Mouse (Mus musculus) limb, embryonic 14.5 days (tissue): ENCODE results near the gene Rcc1l. TPM values are rescaled to one million over a fixed set of nuclear protein-coding genes. Genes with fewer than 3 reads are reported as not detected.

Experiments used
- ATAC-seq: fragments of 200-750 bp; cut with Nextera tagmentation; 2 replicates; pipeline ENCODE4 v1.8.0; 2017; ENCODE audit warnings: low read depth, moderate number of reproducible peaks, moderate TSS enrichment; ENCODE audit not compliant: low FRiP score
- DNase-seq: peaks from one replicate; pipeline ENCODE4 v3.0.0-alpha.2; 2015; ENCODE audit warnings: low spot score
- H3K27ac ChIP-seq: fragments of 300-500 bp; sonication (generic); replicated peaks from 2 replicates; pipeline ENCODE4 v1.5.1; 2014; ENCODE audit warnings: low read depth, mild to moderate bottlenecking, low read length, moderate library complexity, mixed read lengths
- H3K27me3 ChIP-seq: fragments of 300-500 bp; sonication (generic); 2 replicates; pipeline ENCODE4 v1.6.1; 2014; ENCODE audit warnings: low read length, mixed read lengths; ENCODE audit not compliant: control insufficient read depth, insufficient read depth
- H3K36me3 ChIP-seq: fragments of 300-500 bp; sonication (generic); 2 replicates; pipeline ENCODE4 v1.6.1; 2014; ENCODE audit warnings: mild to moderate bottlenecking, low read length, moderate library complexity, mixed read lengths; ENCODE audit not compliant: control insufficient read depth, insufficient read depth
- H3K4me1 ChIP-seq: fragments of 300-500 bp; sonication (generic); 2 replicates; pipeline ENCODE4 v1.6.1; 2014; ENCODE audit warnings: antibody characterized with exemption, low read length, mixed read lengths; ENCODE audit not compliant: control insufficient read depth, insufficient read depth
- H3K4me2 ChIP-seq: fragments of 300-500 bp; sonication (generic); replicated peaks from 2 replicates; pipeline ENCODE4 v1.6.1; 2014; ENCODE audit warnings: low read depth, mild to moderate bottlenecking, low read length, moderate library complexity; ENCODE audit not compliant: severe bottlenecking
- H3K4me3 ChIP-seq: fragments of 300-500 bp; sonication (generic); replicated peaks from 2 replicates; pipeline ENCODE4 v1.5.1; 2014; ENCODE audit warnings: low read length
- H3K9ac ChIP-seq: fragments of 300-500 bp; sonication (generic); 2 replicates; pipeline ENCODE4 v1.6.1; 2014; ENCODE audit warnings: mild to moderate bottlenecking, low read depth, low read length, moderate library complexity; ENCODE audit not compliant: severe bottlenecking
- H3K9me3 ChIP-seq: fragments of 300-500 bp; sonication (generic); 2 replicates; pipeline ENCODE4 v1.6.1; 2016; ENCODE audit warnings: low read length; ENCODE audit not compliant: control insufficient read depth
- POLR2A ChIP-seq: fragments of 200-500 bp; IDR thresholded peaks from 2 replicates; pipeline ENCODE4 v1.8.0; 2012; ENCODE audit warnings: inconsistent platforms, mild to moderate bottlenecking, moderate library complexity, borderline replicate concordance; ENCODE audit not compliant: insufficient read depth, insufficient read length; ENCODE audit errors: extremely low read depth
- WGBS: fragments of 180-500 bp; shearing (Covaris S2); extraction: QIAGEN DNeasy Blood & Tissue Kit; methylation state at CpG from one replicate; pipeline ENCODE4 v1.1.7; 2014; 5-methylcytosine and 5-hydroxymethylcytosine counted together
- polyA plus RNA-seq, 2 experiments: library from polyadenylated mRNA; depleted of rRNA in 1 of 2; stranded (reverse) in 1 of 2; unstranded in 1 of 2; fragments of >200 nt; fragmentation: Nextera tagmentation in 1 of 2; extraction: Ambion mirVana in 1 of 2; gene quantifications; 2 replicates each; pipeline versions ENCODE4 v1.2.1 to v1.2.3; 2012 to 2014

The Rcc1l gene
- polyA plus RNA-seq, 2 experiments = 24.7 to 30.1 TPM

DNA sequence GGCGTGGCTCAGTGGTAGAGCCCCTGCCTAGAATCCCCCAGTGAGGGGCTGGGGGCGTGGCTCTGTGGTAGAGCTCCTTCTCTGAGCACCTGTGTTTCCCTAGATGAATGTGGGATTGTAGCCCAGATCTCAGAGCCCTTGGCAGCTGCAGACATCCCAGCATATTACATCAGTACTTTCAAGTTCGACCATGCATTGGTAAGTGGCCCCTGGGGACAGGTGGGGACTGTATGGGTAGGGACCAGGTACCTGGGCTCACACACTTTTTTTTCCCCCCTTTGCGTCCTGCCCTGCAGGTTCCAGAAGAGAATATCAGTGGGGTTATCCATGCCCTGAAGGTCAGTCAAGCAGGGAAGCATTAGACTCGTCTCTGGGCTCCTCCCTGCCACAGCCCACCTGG, 38.6 kb downstream of the Rcc1l start:
- Histone ChIP-seq H3K9me3 (no peaks in the 10 kb centered on the region), H3K9ac (no peak overlapping the region), H3K27ac (no peak overlapping the region), H3K27me3 (no peaks in the 10 kb centered on the region), H3K36me3 (peaks cover 48% of the 10 kb centered on the region), H3K4me3 (no peak overlapping the region), H3K4me1 (no peaks in the 10 kb centered on the region), H3K4me2 (no peak overlapping the region)
- no peak for DNase-seq
- TF ChIP-seq POLR2A = no peak
- 84% methylated on average over 4 of the region's 5 CpGs for WGBS
- no peak for ATAC-seq

GRCm38 (mm10) chr5:134136022-134136421, 40.6 kb downstream of the Rcc1l start:
- 95% methylated on average over 12 of the region's 12 CpGs for WGBS
- H3K27ac ChIP-seq = no peak overlapping the region
- H3K36me3 ChIP-seq = peaks cover 37% of the 10 kb centered on the region
- H3K27me3 ChIP-seq = no peaks in the 10 kb centered on the region
- no peak overlapping the region for H3K4me3 ChIP-seq
- no peak overlapping the region for H3K4me2 ChIP-seq
- ATAC-seq (no peak), DNase-seq (no peak)
- no peak for TF ChIP-seq POLR2A
- no peaks in the 10 kb centered on the region for H3K4me1 ChIP-seq
- no peak overlapping the region for H3K9ac ChIP-seq
- no peaks in the 10 kb centered on the region for H3K9me3 ChIP-seq

DNA sequence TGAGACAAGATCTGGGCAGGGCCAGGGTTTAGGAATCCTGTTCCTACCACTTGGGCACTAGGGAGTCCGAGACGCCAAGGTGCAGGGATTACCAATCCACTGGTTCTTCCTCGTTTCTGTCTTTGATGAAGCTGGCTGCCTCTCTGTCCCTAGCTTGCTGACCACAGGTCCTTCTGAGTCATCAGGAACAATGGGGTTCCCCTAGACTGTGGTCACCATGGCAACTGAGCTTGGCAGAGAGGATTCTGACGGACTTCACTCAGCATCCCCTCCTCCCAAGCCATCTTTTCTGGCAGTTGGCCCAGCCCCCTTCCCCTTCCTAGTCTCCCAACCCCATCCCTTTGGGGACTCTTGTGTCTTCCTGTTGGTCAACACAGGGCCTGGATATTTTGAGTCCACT, 45.0 kb downstream of the Rcc1l start:
- Histone ChIP-seq H3K4me2 (no peak overlapping the region), H3K9ac (no peak overlapping the region), H3K27me3 (no peaks in the 10 kb centered on the region), H3K27ac (no peak overlapping the region), H3K4me3 (no peak overlapping the region), H3K9me3 (no peaks in the 10 kb centered on the region), H3K4me1 (peaks cover 4% of the 10 kb centered on the region; the same call in 1 of the 2 replicates), H3K36me3 (peaks cover 25% of the 10 kb centered on the region)
- no peak for TF ChIP-seq POLR2A
- WGBS = 48% methylated on average over 4 of the region's 4 CpGs
- DNase-seq (peak; percentile 12), ATAC-seq (no peak)

DNA sequence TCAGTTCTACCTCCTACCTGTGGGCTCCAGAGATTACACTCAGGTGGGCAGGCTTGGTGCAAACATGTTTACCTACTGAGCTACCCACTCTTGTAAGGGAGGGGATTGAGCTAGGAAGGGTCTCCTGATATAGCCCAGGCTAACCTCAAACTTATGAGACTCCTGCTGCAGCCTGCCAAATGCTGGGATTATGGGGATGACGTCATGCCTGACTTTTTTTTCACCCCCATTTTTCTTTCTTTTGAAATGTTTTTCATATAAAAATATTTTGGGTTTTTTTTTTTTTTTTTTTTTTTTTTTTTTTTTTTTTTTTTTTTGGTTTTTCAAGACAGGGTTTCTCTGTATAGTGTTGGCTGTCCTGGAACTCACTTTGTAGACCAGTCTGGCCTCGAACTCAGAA, 50.3 kb downstream of the Rcc1l start:
- Histone ChIP-seq H3K9ac (no peak overlapping the region), H3K27me3 (no peaks in the 10 kb centered on the region), H3K4me1 (peaks cover 4% of the 10 kb centered on the region; the same call in 1 of the 2 replicates), H3K27ac (no peak overlapping the region), H3K4me3 (no peak overlapping the region), H3K4me2 (no peak overlapping the region), H3K36me3 (peaks cover 7% of the 10 kb centered on the region), H3K9me3 (no peaks in the 10 kb centered on the region)
- ATAC-seq (no peak), DNase-seq (no peak)
- TF ChIP-seq POLR2A = no peak
- 93% methylated on average over 2 of the region's 2 CpGs for WGBS

DNA sequence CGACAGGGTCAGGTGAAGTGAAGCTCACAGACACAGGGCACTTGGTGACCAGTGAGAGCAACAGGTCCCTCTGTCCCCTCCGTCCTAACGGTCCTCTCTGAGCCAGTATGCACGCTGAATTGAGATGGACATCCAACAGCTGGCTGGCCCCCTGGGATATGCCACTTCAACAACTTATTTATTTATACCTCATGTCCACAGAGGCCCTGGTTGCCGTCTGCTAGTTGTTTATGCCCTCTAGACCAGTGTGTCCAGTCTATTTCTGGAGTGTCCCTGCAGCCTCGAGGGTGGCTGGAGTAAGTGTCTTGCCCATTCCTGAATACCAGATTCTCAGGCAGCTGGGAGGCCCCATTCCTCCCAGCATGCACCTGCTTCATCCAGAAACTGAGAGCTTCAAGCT, 52.7 kb downstream of the Rcc1l start:
- Histone ChIP-seq H3K4me2 (no peak overlapping the region), H3K27me3 (no peaks in the 10 kb centered on the region), H3K9me3 (no peaks in the 10 kb centered on the region), H3K9ac (no peak overlapping the region), H3K27ac (no peak overlapping the region), H3K36me3 (peaks cover 7% of the 10 kb centered on the region), H3K4me1 (no peaks in the 10 kb centered on the region), H3K4me3 (no peak overlapping the region)
- WGBS = 80% methylated on average over 6 of the region's 6 CpGs
- peak; percentile 10; the same call in 1 of the 2 replicates for ATAC-seq
- DNase-seq = no peak
- TF ChIP-seq POLR2A = no peak

- Histone ChIP-seq H3K36me3 (peaks cover 8% of the 10 kb centered on the region), H3K9me3 (no peaks in the 10 kb centered on the region), H3K4me2 (no peak overlapping the region), H3K27ac (no peak overlapping the region), H3K9ac (no peak overlapping the region), H3K27me3 (no peaks in the 10 kb centered on the region), H3K4me3 (no peak overlapping the region), H3K4me1 (no peaks in the 10 kb centered on the region)
- TF ChIP-seq POLR2A = no peak
- WGBS = 75% methylated on average over 4 of the region's 4 CpGs
- DNase-seq (no peak), ATAC-seq (no peak)
These were observed 54.7 kb downstream of the Rcc1l start for GRCm38 (mm10) chr5:134121893-134122259.
